Mouse (Mus musculus): Measurements from ENCODE around the gene Nde1. TPM values are rescaled to one million over a fixed set of nuclear protein-coding genes. Genes with fewer than 3 reads are reported as not detected.

Nde1 gene
- total RNA-seq, 2 experiments from 2014 or later: 51.4 to 53.6 TPM

Other genes starting within 250 kb of the Nde1 start
- not detected in 2 replicates for gene 2900011O08Rik, start 176.7 kb upstream of the Nde1 start, total RNA-seq (2014; fragmentation: Nextera tagmentation)
- 3.3 TPM in 1 of 2 replicates, not detected in the other for gene 2900011O08Rik, start 176.7 kb upstream of the Nde1 start, total RNA-seq (2017)
- gene Ifitm7, start 176.4 kb upstream of the Nde1 start, total RNA-seq (2014; fragmentation: Nextera tagmentation): not detected in 2 replicates
- gene Ifitm7, start 176.4 kb upstream of the Nde1 start, total RNA-seq (2017): not detected in 2 replicates
- 40.4 and 55.1 TPM in 2 replicates for gene Marf1, start 76 bp downstream of the Nde1 start, total RNA-seq (2014; fragmentation: Nextera tagmentation)
- gene Marf1, start 76 bp downstream of the Nde1 start, total RNA-seq (2017): 15.4 and 19.9 TPM in 2 replicates
- gene Myh11, start 128.1 kb downstream of the Nde1 start, total RNA-seq (2014; fragmentation: Nextera tagmentation): 0.15 TPM in 1 of 2 replicates, not detected in the other
- 0.09 TPM in 1 of 2 replicates, not detected in the other for gene Myh11, start 128.1 kb downstream of the Nde1 start, total RNA-seq (2017)
- gene Fopnl, start 154.1 kb downstream of the Nde1 start, total RNA-seq (2014; fragmentation: Nextera tagmentation): 60.9 and 92.5 TPM in 2 replicates
- 39.4 and 40.3 TPM in 2 replicates for gene Fopnl, start 154.1 kb downstream of the Nde1 start, total RNA-seq (2017)
- gene Abcc1, start 198.3 kb downstream of the Nde1 start, total RNA-seq (2014; fragmentation: Nextera tagmentation): 32.6 and 42.0 TPM in 2 replicates
- 19.1 and 25.8 TPM in 2 replicates for gene Abcc1, start 198.3 kb downstream of the Nde1 start, total RNA-seq (2017)